25 mouse cellular contexts compared by ENCODE assay signal in genomic region chr12:40109227-40109626, GRCm38 (mm10). TPM values are rescaled to one million over a fixed set of nuclear protein-coding genes. Genes with fewer than 3 reads are reported as not detected.
DNase-seq lines count a peak whose midpoint lies in the region; ATAC-seq and TF ChIP-seq lines count a peak whose summit lies in the region.
"Had no signal": no experiment of that assay in that cellular context is flagged by ENCODE, and none has a peak within 500 bp of the region (broad histone marks: within the 10 kb centered on the region; RNA-seq: fewer than 3 reads in every experiment).

No protein-coding gene starts in this region.

- TF ChIP-seq POLR2A in kidney, adult 2 months (IDR thresholded peaks at IDR 0.05; ENCODE audit: low read depth, low read length), result no peak

- peak; percentile 52 for DNase-seq in kidney, adult 2 months
- DNase-seq in kidney, adult 18-20 months, result no peak
- DNase-seq in kidney, postnatal 25 days, result no peak
- DNase-seq in Muller cell, postnatal 12 days (ENCODE audit: inconsistent ontology term), result peak; percentile 73
- DNase-seq: adrenal gland, adult 8-10 months; adrenal gland, postnatal 14 days; adrenal gland, postnatal 36 days; B cell, adult 2 months; cerebellum, adult 11-12 months; cerebellum, adult 2 months; cerebellum, adult 9-10 months; cerebellum, postnatal 10 days; cerebellum, postnatal 25 days; forebrain, postnatal 0 days had no signal

- no peak for TF ChIP-seq CTCF in kidney, adult 2 months (conservative IDR thresholded peaks at IDR 0.05; ENCODE audit: insufficient read depth, insufficient read length, low read depth, low read length)

- WGBS in kidney, adult 2 months, result 44% methylated on average over 1 of the region's 1 CpGs
- WGBS in kidney, embryonic 16.5 days, result 52% methylated on average over 1 of the region's 1 CpGs

- ATAC-seq in kidney, embryonic 16.5 days (ENCODE audit: low FRiP score, low TSS enrichment), result no peak
- ATAC-seq in megakaryocyte progenitor cell, adult 5-6 weeks (replicated peaks; ENCODE audit: poor library complexity), result no peak
- ATAC-seq: activated CD4-positive, CD25-positive, alpha-beta regulatory T cell, adult 4 months; CD4-positive, CD25-positive, alpha-beta regulatory T cell, adult 4 months; forebrain, embryonic 13.5 days; forebrain, embryonic 15.5 days; forebrain, postnatal 0 days had no signal

- no peak overlapping the region for H3K4me2 ChIP-seq in kidney, embryonic 16.5 days (replicated peaks; ENCODE audit: low read depth, low read length)
- H3K4me2 ChIP-seq: embryonic facial prominence, embryonic 12.5 days; forebrain, embryonic 13.5 days; forebrain, embryonic 15.5 days had no signal

- no peak overlapping the region; the same call in 1 of the 2 replicates for H3K27ac ChIP-seq in kidney, adult 2 months (ENCODE audit: insufficient read depth, low read depth, low read length)
- 0 out of 2 replicates have a peak overlapping the region, but pooled peaks have one; percentile 54 for H3K27ac ChIP-seq in kidney, embryonic 16.5 days (ENCODE audit: low read length)
- H3K27ac ChIP-seq: embryonic facial prominence, embryonic 10.5 days; embryonic facial prominence, embryonic 12.5 days; forebrain, embryonic 13.5 days; forebrain, embryonic 15.5 days had no signal

- H3K27me3 ChIP-seq in kidney, adult 2 months (replicated peaks; ENCODE audit: control insufficient read depth, insufficient read depth, low read length), result no peaks in the 10 kb centered on the region
- H3K27me3 ChIP-seq in kidney, embryonic 16.5 days (ENCODE audit: insufficient read depth, low read length), result no peaks in the 10 kb centered on the region
- H3K27me3 ChIP-seq: CH12.LX; embryonic facial prominence, embryonic 12.5 days; forebrain, embryonic 13.5 days; forebrain, embryonic 15.5 days had no signal

- H3K4me1 ChIP-seq in kidney, adult 2 months (ENCODE audit: control insufficient read depth, insufficient read depth, low read length), result no peaks in the 10 kb centered on the region
- H3K4me1 ChIP-seq in kidney, embryonic 16.5 days (ENCODE audit: insufficient read depth, low read length), result no peaks in the 10 kb centered on the region
- H3K4me1 ChIP-seq: embryonic facial prominence, embryonic 10.5 days; embryonic facial prominence, embryonic 12.5 days; forebrain, embryonic 13.5 days; forebrain, embryonic 15.5 days had no signal

- H3K36me3 ChIP-seq in kidney, adult 2 months (ENCODE audit: control insufficient read depth, insufficient read depth, low read length), result no peaks in the 10 kb centered on the region
- no peaks in the 10 kb centered on the region for H3K36me3 ChIP-seq in kidney, embryonic 16.5 days (ENCODE audit: insufficient read depth, low read length)
- H3K36me3 ChIP-seq: embryonic facial prominence, embryonic 10.5 days; embryonic facial prominence, embryonic 12.5 days; forebrain, embryonic 15.5 days; G1E had no signal

- H3K4me3 ChIP-seq in kidney, adult 2 months (ENCODE audit: insufficient read depth, low read depth, low read length), result no peak overlapping the region
- no peak overlapping the region for H3K4me3 ChIP-seq in kidney, embryonic 16.5 days (ENCODE audit: low read length)
- H3K4me3 ChIP-seq: embryonic facial prominence, embryonic 10.5 days; embryonic facial prominence, embryonic 12.5 days; forebrain, embryonic 13.5 days; forebrain, embryonic 15.5 days had no signal

- H3K9me3 ChIP-seq in kidney, embryonic 16.5 days (ENCODE audit: low read length), result no peaks in the 10 kb centered on the region
- H3K9me3 ChIP-seq: embryonic facial prominence, embryonic 10.5 days; embryonic facial prominence, embryonic 12.5 days; forebrain, embryonic 13.5 days; forebrain, embryonic 15.5 days; G1E had no signal

- H3K9ac ChIP-seq in kidney, embryonic 16.5 days (replicated peaks; ENCODE audit: low read length), result no peak overlapping the region
- H3K9ac ChIP-seq: embryonic facial prominence, embryonic 12.5 days; forebrain, embryonic 13.5 days; forebrain, embryonic 15.5 days; forebrain, postnatal 0 days had no signal

RNA-seq across cellular contexts. Expression of gene Scin, which starts 24.8 kb away (rescaled TPM):
- 37.1 and 41.9 TPM in 2 replicates for polyA plus RNA-seq in kidney, adult 2 months (2012; rRNA removed)
- polyA plus RNA-seq in kidney, embryonic 16.5 days (2015; fragmentation: Nextera tagmentation; extraction: Ambion mirVana), result 25.1 and 26.3 TPM in 2 replicates
- total RNA-seq in megakaryocyte progenitor cell, adult 5-6 weeks (2015), result 1.8 and 2.9 TPM in 2 replicates
- total RNA-seq in megakaryocyte progenitor cell, adult 5-6 weeks (2017), result 3.2 and 4.6 TPM in 2 replicates
- total RNA-seq: CH12.LX had no signal
- polyA plus RNA-seq: embryonic facial prominence, embryonic 10.5 days; forebrain, embryonic 11.5 days; forebrain, embryonic 13.5 days; forebrain, embryonic 15.5 days; G1E had no signal

Comparison
In these comparisons a context has a peak if more than half of its experiments do, and no peak if none do; other contexts are left out.
1. DNase-seq: peak in kidney, adult 2 months (single experiment) and Muller cell, postnatal 12 days (single experiment); none in kidney, adult 18-20 months (single experiment) and kidney, postnatal 25 days (0 of 2).